Mouse (Mus musculus) heart, postnatal 14 days (tissue): ENCODE results near the gene Polr3h. TPM values are rescaled to one million over a fixed set of nuclear protein-coding genes. Genes with fewer than 3 reads are reported as not detected.
A peak's percentile ranks its signal among the peaks of the same experiment; 100 is the strongest.

ENCODE experiments used
- DNase-seq, 2 experiments: peaks; one replicate each; pipeline ENCODE4 v3.0.0; 2021 to 2022
- intact Hi-C: fragments of 180-260 bp; cut with DNase I; formaldehyde crosslinking; loops from one replicate; pipeline ENCODE4 v1.15.1; 2025
- total RNA-seq, 2 experiments: library from RNA; stranded (reverse); gene quantifications; 2 replicates each; pipeline ENCODE4 v1.2.3; 2021

Polr3h gene
- total RNA-seq, 2 experiments from 2014 or later = 7.5 to 7.9 TPM

DNA sequence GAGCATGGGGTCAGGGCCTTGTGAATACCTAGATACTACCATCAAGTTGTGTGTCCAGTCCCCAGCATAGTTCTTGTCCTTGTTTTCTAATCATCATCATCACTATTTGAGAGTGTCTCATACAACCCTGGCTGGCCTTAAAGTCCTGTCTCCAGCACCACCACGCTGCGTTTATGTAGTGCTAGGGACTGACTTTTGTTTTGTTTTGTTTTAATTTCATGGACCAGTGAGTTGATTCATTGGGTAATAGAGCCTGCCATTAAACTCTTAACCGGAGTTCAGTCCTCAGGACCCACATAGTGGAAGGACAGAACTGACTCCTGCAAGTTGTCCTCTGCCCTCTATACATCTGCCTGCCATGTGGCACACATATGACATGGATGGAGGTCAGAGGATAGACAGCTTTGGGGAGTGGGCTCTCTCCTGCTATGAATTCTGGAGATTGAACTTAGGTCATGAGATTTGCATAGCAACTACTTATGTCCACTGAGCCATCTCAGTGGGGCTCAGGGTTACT is 40.6 kb downstream of the Polr3h start:
- no peak for DNase-seq
- intact Hi-C loops = no loop called here

DNA sequence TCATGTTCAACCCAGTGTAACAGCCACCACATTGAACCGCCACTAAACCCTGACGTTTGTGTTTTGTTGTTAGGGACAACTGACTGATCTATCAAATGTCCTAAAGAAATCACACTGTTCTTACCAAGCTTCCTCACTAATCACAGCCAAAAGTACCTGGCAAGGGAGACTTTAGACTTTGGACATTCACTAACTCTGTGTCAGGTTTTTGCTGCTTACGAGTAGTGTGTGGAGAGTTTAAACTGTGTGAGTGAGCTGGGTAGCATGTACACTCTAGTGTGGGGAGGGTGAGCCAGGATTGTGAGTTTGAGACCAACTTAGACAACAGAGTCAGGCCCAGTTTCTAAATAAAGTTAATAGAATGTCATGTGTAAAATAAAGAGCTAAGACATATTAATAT is 43.7 kb downstream of the Polr3h start:
- no peak for DNase-seq
- intact Hi-C loops = no loop called here

GRCm38 (mm10) chr15:81879531-81880401 is 46.3 kb downstream of the Polr3h start:
- DNase-seq = peak; percentile 18 to 27
- intact Hi-C loops = no loop called here

DNA sequence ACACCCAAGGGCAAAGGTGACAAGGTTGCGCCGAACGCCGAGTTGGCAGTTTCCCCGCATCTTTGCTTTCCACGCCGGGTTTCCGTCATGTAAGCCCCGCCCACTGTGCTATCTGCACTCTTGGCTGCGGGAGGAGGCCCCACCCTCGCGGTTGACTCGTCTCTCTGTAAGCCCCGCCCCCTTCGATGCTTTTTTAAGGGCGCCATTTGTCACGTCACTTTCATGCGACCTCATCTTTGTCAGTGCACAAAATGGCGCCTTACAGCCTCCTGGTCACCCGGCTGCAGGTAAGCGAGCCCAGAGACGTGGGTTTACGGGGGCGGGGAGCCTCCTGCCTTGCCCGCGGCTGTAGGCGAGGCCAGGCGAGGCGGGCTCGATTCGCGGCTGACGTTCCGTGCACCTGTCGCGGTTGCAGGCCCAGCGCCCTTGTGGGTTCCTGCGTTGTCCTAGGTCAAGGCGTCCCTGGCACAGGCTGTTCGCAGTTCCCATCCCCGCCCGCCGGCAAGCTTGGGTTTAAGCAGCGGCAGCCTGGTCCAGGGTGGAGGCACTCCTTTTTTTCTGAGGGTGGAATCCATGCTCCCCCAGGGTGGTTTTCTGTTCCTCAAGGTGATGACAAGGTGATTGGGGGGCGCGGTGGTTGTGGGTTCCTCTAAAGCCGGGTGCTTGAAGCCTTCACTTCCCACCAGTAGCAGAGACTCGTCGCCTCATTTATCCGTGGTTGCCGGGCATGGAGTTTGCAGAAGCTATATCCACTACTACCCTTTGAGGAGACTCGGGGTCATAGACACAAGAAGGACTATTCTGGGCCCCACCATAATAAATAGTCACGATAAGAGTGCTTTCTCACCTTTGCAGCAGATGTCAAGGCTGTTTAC is 53.5 kb downstream of the Polr3h start, which contains the start of gene Aco2:
Gene Aco2, plus strand, starts transcription at position 48 of the 875 bp plus-strand sequence.
- intact Hi-C loops = loop anchor here (5.0 kb wide), 1 partner anchor 40 kb away; no protein-coding TSS in a partner anchor
- DNase-seq = peak; percentile 98 to 99

GRCm38 (mm10) chr15:81871604-81872261 is 54.3 kb downstream of the Polr3h start, which contains the start of gene Phf5a:
Phf5a (minus strand) TSS chr15:81871911.
- peak; percentile 79 to 88 for DNase-seq
- intact Hi-C loops = loop anchor here (5.0 kb wide), 1 partner anchor 39 kb away; no protein-coding TSS in a partner anchor

GRCm38 (mm10) chr15:81869985-81870384 is 56.1 kb downstream of the Polr3h start:
- DNase-seq = no peak
- intact Hi-C loops = loop anchor here (5.0 kb wide), 1 partner anchor 38 kb away; no protein-coding TSS in a partner anchor

DNA sequence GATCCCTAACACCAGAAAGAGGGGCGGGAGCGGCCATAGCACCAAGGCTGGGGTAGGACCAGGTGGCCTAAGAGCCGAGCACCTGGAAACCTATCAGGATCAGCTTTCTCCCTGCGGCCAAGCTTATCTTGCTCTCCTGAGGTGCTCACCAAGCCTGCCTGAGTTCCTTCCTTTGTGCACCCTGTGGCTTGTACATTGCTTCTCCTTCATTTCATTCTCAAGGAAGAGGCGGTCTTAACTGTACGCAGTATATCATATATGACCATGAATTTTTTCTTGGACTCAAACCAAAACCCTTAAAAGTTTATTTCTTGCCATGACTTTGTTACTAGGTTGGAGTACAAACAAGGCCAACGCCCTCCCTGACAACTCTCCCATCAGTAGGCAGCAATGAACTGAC is 61.8 kb downstream of the Polr3h start:
- DNase-seq = no peak
- intact Hi-C loops = no loop called here

DNA sequence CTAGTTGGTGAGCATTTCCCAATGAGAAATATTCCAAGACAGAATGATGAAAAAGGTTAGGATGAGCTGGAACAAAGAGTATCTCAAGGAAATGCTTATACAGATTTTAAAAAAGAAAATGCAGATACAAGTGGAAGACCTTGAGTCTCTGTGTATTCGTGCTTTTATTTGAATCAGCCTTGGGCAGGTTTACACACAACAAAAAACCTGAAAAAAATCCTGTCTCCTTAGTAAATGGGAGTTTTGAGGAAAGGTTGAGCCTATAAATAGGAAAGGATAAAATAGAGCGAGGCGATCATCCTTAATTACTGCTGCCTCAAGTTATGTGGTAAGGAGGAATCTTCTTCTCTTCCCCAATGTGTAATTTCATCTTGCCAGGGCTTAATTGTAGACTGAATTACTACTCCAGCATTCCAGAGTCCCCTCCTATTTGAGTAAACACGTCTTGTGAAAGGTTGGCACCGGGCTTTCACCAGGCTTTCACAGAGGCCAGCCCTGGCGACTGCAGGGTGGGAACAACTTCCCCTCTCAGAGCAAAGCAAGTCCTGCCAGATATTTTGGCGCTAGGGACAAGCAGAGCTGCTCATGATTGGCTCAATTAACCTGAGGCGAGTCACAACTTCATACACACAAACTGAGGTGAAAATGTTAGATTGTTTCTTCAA is 65.4 kb downstream of the Polr3h start:
- intact Hi-C loops = no loop called here
- DNase-seq = no peak

GRCm38 (mm10) chr15:81859330-81860255 is 66.4 kb downstream of the Polr3h start:
- intact Hi-C loops = loop anchor here (2.0 kb wide), 2 partner anchors 21 to 49 kb away; no protein-coding TSS in a partner anchor
- DNase-seq = peak; percentile 82 to 83

DNA sequence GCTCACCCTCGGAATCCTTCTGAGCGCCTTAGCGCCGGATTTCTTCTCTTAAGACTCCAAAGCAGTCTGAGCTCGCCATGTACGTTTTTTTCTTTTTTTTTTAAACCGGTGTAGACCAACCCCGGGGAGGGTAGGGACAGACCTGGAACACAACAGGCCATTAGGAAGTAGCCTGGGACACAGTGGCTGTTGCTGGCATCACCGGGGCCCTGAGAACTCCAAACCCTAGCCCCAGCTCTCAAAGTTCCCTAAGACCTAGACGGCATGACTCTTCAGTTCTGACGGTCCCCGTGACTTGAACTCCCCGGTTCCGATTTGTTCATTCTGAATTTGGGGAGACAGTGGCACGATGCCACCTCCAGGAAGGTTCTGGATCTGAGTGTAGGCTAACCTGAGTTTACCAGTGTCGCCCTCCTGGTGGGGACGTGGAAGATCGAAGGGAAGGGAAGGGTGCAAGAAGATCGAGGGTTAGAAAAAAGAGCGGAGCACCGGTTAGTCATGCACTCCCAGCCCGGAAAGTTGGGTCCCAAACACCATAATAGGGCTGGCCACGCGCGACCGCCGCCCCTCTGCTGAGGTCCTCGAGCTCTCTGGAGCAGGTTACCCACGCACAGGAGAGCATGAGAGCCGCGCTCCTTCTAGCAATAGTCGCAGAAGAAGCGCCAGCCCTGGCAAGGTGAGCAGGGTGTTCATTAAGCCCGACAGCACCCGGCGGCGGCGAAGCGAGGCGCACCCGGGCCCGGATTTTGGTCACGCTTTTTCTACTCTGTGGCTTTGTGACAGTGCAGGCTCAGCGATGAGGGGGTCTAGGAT is 67.3 kb downstream of the Polr3h start, which contains the start of gene Tob2:
Gene Tob2, minus strand, starts transcription at position 280 of the 813 bp plus-strand sequence.
- intact Hi-C loops = loop anchor here (2.0 kb wide), 2 partner anchors 20 to 48 kb away; no protein-coding TSS in a partner anchor
- DNase-seq = peak; percentile 62 to 68

DNA sequence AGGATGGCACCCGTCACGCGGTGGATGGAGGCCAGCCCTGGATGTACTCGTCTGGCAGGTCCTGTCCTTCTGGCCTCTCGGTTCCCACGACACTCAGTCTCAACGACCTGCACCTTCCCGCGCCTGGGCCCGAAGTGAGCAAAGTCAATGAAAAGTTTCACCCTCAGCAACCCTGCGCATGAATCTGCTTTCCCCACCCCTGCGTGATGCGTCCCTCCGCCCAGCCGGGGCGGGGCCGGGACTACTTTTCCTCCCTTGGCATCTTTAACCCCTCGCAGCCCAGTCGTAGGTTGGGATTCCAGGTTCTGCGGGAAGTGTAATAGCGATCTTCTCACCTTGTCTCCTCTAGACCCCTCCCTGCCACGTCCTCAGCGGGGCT is 67.9 kb downstream of the Polr3h start:
- peak; percentile 94 to 95 for DNase-seq
- intact Hi-C loops = loop anchor here (2.0 kb wide), 2 partner anchors 19 to 47 kb away; no protein-coding TSS in a partner anchor

DNA sequence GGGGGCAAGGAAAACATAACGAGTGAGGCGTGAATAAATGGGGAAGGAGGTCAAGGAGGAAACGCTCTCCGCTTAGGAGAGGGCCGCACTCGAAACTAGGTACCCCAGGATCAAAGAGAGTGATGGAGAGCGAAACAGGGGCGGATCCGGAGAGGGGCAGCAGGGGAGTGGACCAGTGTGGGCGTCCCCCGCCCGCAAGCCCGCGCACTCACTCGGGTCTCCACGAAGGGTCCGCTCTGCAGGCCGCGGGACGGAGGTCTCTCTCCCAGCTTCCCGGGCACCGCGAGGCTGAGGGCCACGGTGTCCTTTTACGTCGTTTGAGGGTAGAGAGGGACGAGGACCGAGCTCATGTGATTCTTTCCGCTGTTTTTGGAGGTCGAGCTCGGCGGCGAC is 68.3 kb downstream of the Polr3h start:
- DNase-seq = no peak
- intact Hi-C loops = loop anchor here (2.0 kb wide), 2 partner anchors 19 to 47 kb away; no protein-coding TSS in a partner anchor

DNA sequence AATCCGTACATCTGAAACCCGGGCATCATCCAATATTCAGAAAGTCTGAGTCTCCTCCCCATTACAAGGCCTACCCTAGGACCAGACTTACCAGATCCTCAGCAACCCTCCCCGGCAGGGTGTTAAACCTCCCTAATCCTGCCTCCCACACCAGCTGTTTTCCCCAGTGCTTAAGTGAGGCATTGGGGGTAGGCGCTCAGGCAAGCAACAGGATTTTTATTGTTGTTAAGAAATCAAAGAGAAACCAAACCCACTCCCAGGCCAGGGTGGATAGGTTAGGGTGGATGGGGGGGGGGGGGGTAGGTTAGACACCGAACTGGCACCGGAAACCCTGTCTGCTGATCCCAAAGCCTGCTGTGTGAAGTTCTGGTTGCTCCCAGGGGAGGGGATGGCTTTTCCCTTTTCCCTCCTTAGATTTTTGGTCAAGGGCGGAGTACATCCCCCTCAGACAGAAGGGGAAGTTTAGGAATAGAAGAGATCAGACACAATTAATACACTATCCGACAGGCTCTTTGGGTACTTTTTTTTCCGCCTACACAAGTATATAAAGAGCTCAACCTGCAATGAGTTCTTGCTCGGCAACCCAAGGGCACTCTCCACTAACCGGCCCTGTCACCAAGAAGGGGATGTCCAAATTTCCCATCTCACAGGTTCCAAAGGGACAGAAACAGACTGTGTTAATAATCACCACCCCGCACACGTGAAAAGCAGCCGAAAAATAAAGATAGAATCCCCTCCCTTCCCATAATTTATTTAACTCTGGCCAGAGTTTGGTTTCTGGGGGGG is 68.9 kb downstream of the Polr3h start:
- intact Hi-C loops = no loop called here

GRCm38 (mm10) chr15:81856030-81856790 is 69.8 kb downstream of the Polr3h start:
- intact Hi-C loops = no loop called here
- peak; percentile 83 to 85 for DNase-seq

More for the DNA sequence above, 68.9 kb downstream of the Polr3h start:
- DNase-seq = peak in 1 of 2 experiments; percentile 25

GRCm38 (mm10) chr15:81853081-81853480 is 73.0 kb downstream of the Polr3h start:
- no peak for DNase-seq
- intact Hi-C loops = no loop called here
